Mouse (Mus musculus) natural killer cell, adult 2 months (primary cell): ENCODE measurements around the gene Coro1b.
A peak's percentile ranks its signal among the peaks of the same experiment; 100 is the strongest.

Source experiments
- DNase-seq, 2 experiments: peaks; one replicate each; pipeline ENCODE4 v3.0.0; 2022; ENCODE audit warnings: low spot score in 2 of 2

The Coro1b gene

DNA sequence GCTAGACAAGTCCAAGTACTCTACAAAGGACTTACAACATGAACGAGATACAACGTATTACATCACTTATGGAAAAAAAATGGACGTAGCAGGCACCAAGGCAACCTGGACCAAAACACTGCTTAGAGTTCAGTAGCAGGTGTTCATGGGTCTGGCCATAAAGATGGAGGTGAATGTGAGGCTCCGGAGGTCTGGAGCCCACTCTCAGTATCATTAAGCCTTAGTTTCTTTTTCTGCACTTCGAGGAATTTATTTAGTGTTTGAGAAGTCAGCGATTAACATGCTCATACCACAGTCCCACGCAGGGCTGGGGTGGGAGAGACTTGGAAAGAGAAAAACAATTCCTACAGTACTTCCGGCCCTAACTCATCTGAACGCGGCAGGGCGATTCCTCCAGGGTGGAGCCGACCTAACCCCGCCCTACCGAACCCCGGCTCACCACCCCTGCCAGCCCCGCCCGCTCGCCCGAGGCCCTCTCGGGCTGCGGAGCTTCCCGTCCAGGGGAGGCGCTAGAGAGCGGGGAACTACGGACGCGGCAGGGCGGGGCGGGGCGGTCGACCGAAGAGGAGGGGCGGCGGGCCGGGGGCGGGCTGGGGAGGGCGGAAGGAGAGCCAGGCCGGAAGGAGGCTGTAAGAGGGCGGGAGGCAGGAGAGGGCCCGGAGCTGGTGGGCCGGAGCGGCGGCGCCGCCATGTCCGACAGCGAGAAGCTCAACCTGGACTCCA lies 43.3 kb downstream of the Coro1b start, which contains the start of gene Ppp1ca:
Gene Ppp1ca, plus strand, starts transcription at position 538 of the 723 bp plus-strand sequence.
- DNase-seq, result peak; percentile 91 to 96

- no peak for DNase-seq
Observed at GRCm38 (mm10) chr19:4192251-4192985, 44.0 kb downstream of the Coro1b start.

DNA sequence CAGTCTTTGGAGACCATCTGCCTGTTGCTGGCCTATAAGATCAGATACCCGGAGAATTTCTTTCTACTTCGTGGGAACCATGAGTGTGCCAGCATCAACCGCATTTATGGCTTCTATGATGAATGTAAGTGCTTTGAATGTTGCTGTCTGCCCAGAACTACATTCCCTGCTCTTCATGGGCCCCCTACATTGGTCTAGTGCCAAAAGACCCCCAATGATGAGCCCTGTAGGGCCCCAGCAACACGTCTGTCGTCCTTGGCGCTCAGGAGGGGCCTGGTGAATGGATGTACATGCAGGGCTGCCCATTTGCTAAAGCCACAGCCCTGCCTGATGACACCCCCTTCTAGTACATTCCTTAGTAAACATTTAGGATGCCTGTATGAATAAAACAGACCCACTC lies 44.7 kb downstream of the Coro1b start:
- DNase-seq, result no peak

DNA sequence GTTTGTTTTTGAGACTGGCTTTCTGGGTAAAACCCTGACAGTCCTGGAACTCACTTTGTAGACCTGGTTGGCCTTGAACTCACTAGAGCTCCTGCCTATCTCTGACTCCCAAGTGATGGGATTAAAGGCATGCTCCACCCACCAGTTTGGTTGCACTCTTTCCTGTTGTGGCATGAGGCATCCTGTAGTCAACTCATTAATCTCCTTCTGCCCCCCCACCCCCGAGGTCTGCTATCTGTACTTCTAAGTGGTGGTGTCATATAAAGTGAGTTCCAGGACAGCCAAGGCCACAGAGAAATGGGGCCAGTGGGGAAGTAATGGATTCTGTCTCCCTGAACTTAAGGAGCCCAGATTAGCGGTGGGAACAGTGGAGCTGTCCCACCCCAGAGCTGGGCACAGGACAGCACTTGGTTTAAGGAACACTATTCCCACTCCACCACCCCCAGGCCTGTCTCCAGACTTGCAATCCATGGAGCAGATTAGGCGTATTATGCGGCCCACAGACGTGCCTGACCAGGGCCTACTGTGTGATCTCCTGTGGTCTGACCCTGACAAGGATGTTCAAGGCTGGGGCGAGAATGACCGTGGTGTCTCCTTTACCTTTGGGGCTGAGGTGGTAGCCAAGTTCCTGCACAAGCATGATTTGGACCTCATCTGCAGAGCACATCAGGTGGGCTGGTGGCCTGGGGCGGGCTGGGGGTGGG lies 45.8 kb downstream of the Coro1b start:
- DNase-seq, result no peak

- DNase-seq, result no peak
Observed at GRCm38 (mm10) chr19:4194776-4195650, 46.6 kb downstream of the Coro1b start.

- no peak for DNase-seq
Observed at GRCm38 (mm10) chr19:4196048-4196447, 47.6 kb downstream of the Coro1b start.

DNA sequence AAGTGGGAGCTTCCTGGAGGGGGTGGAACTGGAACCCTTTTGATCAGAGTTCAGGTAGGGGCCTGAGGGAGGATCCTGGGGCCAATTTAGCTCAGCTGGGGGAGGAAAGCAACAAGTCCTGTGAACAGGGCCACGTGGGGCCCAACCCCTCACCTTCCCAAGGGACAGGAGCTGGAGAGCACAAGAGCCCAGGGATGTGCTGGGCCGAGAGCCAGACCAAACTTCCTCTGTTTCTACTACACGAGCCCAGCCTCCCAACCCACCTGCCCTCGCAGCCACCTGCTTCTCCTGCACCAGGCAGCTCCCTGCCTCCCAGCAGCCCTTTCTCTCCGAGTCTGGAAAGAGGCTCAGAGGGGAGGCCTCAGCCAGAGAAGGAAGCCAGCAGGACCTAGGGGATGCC lies 48.1 kb downstream of the Coro1b start:
- DNase-seq, result no peak

- no peak for DNase-seq
Observed at GRCm38 (mm10) chr19:4197180-4197579, 48.8 kb downstream of the Coro1b start.

DNA sequence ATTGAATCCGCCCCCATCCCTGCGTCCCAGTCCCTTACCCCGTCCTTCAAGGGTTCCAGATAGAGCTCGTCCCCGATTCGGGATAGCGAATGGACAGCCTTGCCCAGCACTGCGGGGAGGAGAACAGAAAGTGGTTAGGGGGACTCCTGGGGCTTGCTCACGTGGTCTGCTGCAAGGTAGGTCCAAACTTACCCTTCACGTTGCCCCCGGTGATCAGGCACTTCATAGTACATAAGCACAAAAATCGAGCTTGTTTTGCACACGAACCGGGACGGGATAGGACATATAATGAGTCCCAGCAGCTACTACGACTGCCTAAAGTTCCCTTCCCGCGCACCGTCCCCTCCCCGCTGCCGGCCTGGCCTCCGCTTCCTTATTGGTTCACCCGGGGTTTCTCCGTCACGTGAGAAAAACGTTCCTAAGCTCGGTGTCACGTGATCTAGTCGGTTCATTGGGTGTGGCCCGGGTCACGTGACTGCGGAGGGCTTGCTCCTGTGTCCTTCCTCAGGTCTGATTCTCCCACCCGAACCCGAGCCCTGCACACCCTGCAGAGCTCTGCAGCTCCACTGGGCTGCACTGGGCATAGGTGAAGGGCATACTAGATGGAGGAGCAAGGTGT lies 53.0 kb downstream of the Coro1b start, which contains the start of gene Rad9a:
Gene Rad9a, minus strand, starts transcription at position 372 of the 619 bp plus-strand sequence.
- peak; percentile 91 to 94 for DNase-seq

- no peak for DNase-seq
Observed at GRCm38 (mm10) chr19:4202149-4202548, 53.7 kb downstream of the Coro1b start.

DNA sequence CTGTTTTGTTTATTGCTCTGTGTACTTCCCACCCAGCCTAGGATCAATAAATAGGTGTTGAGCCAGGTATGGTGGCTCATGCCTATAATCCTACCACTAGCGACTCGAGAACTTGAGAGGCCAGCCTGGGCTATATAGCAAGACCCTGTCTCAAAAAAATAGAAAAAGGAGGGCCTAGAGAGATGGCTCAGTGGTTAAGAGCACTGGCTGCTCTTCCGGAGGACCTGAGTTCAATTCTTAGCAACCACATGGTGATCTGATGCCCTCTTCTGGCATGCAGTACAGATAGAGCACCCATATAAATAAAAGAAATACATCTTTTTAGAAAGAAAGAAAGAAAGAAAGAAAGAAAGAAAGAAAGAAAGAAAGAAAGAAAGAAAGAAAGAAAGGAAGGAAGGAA lies 54.7 kb downstream of the Coro1b start:
- no peak for DNase-seq
